Mouse (Mus musculus) layer of hippocampus, postnatal 36 days (tissue): ENCODE measurements around the gene Csrp2. TPM values are rescaled to one million over a fixed set of nuclear protein-coding genes. Genes with fewer than 3 reads are reported as not detected.

Experiments
- DNase-seq, 2 experiments: peaks; one replicate each; pipeline ENCODE4 v3.0.0; 2022
- total RNA-seq, 2 experiments: library from RNA; stranded (reverse); gene quantifications; 2 replicates each; pipeline ENCODE4 v1.2.3; 2021

Csrp2 gene
- total RNA-seq, 2 experiments from 2014 or later = 24.7 to 26.1 TPM

- peak in 1 of 2 experiments; percentile 34 for DNase-seq
Observed at GRCm38 (mm10) chr10:110974463-110974862, 54.9 kb downstream of the Csrp2 start.

GRCm38 (mm10) chr10:110974885-110975284 is 55.3 kb downstream of the Csrp2 start:
- DNase-seq = no peak

- no peak for DNase-seq
Observed at GRCm38 (mm10) chr10:110976046-110976445, 56.5 kb downstream of the Csrp2 start.

GRCm38 (mm10) chr10:110977379-110977778 is 57.8 kb downstream of the Csrp2 start:
- DNase-seq = no peak

GRCm38 (mm10) chr10:110979431-110979830 is 59.8 kb downstream of the Csrp2 start:
- DNase-seq = no peak

- DNase-seq = no peak
Observed at GRCm38 (mm10) chr10:110980441-110980840, 60.9 kb downstream of the Csrp2 start.

GRCm38 (mm10) chr10:110982771-110983170 is 63.2 kb downstream of the Csrp2 start:
- DNase-seq = no peak

- DNase-seq = no peak
Observed at GRCm38 (mm10) chr10:110986682-110987081, 67.1 kb downstream of the Csrp2 start.

Other genes starting within 250 kb of the Csrp2 start
- gene E2f7, start 174.3 kb upstream of the Csrp2 start, total RNA-seq = under 1 TPM; 0.38 to 0.90 TPM
- gene Zdhhc17, start 90.4 kb downstream of the Csrp2 start, total RNA-seq = 10 to 100 TPM; 97.6 TPM
- gene Osbpl8, start 245.0 kb downstream of the Csrp2 start, total RNA-seq = 10 to 100 TPM; 62.1 to 62.4 TPM